Mouse (Mus musculus) brain, embryonic 14.5 days (tissue): ENCODE data around the gene 9530068E07Rik. TPM values are rescaled to one million over a fixed set of nuclear protein-coding genes. Genes with fewer than 3 reads are reported as not detected.
"Not testable (repeated sequence)": the region's sequence is repeated elsewhere in the genome, so short reads cannot be mapped to it uniquely, and the experiment has no call there.

ENCODE experiments used
- DNase-seq: peaks from one replicate; pipeline ENCODE4 v3.0.0-alpha.2; 2011; ENCODE audit warnings: low read depth
- CTCF ChIP-seq: fragments of 200-500 bp; IDR thresholded peaks from 2 replicates; pipeline ENCODE4 v1.5.1; 2012; ENCODE audit warnings: inconsistent platforms, mild to moderate bottlenecking, moderate library complexity, borderline replicate concordance; ENCODE audit not compliant: insufficient read depth, insufficient read length; ENCODE audit errors: extremely low read depth
- POLR2A ChIP-seq: fragments of 200-500 bp; IDR thresholded peaks from 2 replicates; pipeline ENCODE4 v1.6.1; 2012; ENCODE audit warnings: mild to moderate bottlenecking, inconsistent platforms, borderline replicate concordance; ENCODE audit not compliant: poor library complexity, insufficient read depth, insufficient read length, severe bottlenecking; ENCODE audit errors: extremely low read depth
- polyA plus RNA-seq: library from polyadenylated mRNA; depleted of rRNA; stranded (reverse); fragments of >200 nt; gene quantifications from 2 replicates; pipeline ENCODE4 v1.2.3, GENCODE M21; 2012; rRNA removed

The 9530068E07Rik gene
- 101 and 115 TPM in 2 replicates for polyA plus RNA-seq

DNA sequence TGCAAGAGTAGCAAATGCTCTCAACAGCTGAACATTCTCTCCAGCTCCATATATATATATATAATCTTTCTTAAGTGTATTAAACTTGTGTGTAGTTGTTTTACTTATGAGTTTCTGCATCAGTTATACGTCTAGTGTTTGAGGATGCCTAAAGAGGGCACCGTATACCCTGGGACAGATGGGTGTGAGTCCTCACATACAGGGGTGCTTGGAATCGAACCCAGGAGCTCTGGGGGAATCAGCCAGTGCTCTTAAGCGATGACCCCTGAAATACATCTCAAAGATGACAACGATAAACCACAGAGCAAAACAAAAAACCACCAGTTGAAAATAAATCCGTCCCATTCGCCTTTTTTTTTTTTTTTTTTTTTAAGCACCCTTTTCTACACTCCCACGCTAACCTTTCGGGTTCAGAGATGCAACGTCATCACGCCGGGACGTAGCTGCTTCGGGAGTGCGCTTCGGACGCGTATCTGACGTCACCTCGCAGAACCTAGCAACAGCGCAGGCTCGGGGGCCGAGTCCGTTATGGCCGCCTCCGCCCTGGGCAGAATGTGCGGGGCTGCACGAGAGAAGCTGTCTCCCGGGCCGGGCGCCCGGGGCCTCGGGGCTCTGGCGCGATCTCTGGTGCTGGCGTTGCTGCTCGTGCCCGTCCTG lies at the start of gene 9530068E07Rik:
TSS of gene 9530068E07Rik (plus strand) at position 489 of the 657 bp plus-strand sequence.
- peak; percentile 98 for DNase-seq
- TF ChIP-seq POLR2A, result peak; percentile 91
- TF ChIP-seq CTCF, result no peak

DNA sequence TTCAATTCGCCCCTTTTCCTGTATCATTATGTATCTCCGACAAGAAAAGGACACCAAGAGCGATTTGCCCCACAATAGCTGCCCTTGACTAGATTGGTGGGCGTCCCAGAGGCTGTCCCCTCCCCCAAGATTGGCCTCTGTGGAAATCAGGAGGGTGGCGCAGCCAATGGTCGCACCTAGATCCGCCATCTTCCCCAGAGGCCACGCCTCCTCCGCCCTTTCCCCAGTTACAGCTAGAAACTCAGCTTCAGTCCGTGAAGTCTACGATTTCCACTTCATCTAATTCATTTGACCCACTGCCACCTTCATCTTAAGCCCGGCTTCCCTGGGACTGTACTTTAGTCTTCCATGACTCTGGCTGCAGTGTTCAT lies 49.6 kb upstream of the 9530068E07Rik start:
- DNase-seq, result peak; percentile 74
- TF ChIP-seq POLR2A (no peak), CTCF (no peak)

DNA sequence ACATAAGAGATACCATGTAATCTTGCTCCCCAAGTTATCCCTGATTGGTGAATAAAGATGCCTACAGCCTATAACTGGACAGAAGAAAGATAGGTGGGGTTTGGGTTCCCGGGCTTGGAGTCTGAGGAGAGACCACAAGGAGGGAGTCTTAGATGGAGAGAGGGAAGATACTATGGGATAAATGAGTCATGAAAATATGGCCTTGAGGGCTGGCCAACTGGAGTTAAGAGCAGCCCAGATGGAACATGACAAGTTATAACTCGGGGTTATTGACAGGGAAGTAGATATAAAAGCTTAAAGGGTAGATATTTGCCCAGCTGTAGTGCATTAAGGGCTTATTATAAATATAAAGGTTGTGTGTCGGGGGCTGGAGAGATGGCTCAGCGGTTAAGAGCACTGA lies 48.1 kb upstream of the 9530068E07Rik start:
- TF ChIP-seq CTCF, result no peak
- no peak for TF ChIP-seq POLR2A
- DNase-seq, result no peak

DNA sequence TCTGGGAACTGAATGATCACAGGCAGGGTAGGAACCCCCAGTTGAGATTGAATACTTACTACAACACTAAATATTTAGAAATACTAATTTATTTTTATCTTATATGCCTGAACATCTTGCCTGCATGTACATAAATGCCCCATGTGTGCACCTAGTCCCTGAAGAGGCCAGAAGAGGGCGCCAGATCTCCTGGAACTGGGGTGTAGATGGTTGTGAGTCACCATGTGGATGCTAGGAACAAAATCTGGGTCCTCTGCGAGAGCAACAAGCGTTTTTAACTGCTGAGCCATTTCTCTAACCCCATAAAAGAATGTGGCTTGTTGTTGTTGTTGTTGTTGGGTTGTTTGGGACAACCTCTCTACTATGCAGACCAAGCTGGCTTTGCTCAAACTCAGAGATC lies 47.5 kb upstream of the 9530068E07Rik start:
- TF ChIP-seq CTCF (peak; percentile 10; the same call in 1 of the 2 replicates), POLR2A (no peak)
- DNase-seq, result no peak

DNA sequence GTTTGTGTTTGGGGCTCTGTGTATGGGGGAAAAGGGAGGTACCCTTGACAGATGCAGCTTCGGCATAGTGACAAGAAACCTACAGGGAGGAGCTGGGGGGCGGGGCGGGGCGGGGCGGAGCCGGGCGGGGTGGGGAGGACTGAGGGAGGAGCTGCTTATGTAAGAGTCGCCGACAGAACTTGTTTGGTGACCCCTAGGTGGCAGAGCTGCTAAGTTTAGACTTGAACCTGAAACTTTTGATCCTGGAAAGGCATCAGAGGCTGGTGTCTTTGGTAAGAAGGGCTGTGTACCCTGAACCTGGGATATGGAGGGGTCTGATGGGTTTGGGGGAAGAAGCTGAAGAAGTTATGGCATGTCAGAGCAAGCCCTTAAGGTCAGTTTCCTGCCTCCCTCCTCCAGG lies 45.3 kb upstream of the 9530068E07Rik start:
- TF ChIP-seq POLR2A (no peak), CTCF (no peak)
- peak; percentile 38 for DNase-seq

DNA sequence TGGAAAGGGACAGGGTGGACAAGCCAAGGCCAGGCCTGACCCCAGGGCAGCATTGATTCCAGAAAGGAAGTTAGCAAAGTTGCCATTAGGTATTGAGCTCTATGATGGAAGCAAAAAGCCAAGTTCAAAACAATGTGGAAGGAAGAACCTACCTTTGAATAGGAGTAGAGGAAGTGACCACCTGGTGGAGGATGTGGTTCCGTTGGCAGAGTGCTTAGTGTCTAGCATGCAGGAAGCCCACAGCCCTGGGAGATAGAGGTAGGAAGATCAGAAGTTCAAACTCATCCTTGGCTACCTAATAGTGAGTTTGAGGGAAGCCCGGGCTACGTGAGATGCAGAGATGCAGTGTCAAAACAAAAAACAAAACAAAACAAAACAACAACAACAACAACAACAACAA lies 44.0 kb upstream of the 9530068E07Rik start:
- TF ChIP-seq CTCF (no peak), POLR2A (no peak)
- no peak for DNase-seq

DNA sequence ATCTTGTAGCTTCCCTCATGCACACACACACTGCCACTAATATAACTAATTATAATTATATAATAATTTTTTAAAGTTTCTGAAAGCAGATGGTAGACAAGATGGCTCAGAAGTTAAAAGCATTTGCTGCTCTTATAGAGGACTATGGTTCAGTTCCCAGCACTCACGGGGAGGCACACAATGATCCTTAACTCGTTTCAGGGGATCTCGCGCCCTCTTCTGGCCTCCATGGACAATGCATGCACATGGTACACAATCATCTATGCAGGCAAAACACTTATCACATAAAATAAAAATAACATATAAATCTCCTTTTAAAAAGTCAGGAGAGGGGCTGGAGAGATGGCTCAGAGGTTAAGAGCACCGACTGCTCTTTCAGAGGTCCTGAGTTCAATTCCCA lies 41.6 kb upstream of the 9530068E07Rik start:
- no peak for TF ChIP-seq POLR2A
- TF ChIP-seq CTCF, result 0 out of 2 replicates have a peak, but pooled peaks have one; percentile 3
- DNase-seq, result no peak

DNA sequence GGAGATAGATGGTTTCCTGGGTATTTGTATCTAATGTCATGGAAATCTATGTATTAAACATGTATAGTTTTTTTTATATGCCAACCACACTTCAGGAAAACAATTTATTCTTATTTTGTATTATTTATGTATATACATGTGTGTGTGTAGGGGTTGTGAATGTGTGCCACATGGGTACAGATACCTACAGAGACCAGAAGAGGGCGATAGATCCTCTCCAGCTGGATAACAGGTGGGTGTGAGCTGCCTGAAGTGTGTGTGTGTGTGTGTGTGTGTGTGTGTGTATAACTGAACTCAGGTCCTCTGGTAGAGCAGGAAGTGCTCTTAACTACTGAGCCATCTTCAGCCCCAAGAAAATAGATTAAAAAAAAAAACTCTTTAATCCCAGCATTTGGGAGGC lies 40.6 kb upstream of the 9530068E07Rik start:
- no peak for DNase-seq
- TF ChIP-seq POLR2A (no peak), CTCF (no peak)

DNA sequence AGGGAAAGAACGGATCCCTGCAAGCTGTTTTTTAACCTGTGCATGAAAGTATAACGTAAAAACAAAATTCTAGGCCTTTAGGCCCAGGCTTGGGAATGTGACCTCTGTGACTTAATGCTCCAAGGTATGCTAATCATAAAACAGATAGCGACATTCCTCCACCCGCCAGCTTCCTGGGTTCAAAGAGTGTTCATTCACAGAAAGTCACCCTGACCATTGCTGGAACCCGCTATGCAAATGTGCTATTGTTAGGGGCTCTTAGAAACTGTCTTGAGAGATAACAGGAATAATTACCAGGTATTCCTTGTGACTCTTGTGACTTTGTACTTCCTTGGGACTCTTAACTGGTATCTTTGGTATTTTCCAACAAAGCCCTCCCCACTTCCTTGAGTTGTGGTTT lies 39.1 kb upstream of the 9530068E07Rik start:
- not testable (repeated sequence) for DNase-seq

DNA sequence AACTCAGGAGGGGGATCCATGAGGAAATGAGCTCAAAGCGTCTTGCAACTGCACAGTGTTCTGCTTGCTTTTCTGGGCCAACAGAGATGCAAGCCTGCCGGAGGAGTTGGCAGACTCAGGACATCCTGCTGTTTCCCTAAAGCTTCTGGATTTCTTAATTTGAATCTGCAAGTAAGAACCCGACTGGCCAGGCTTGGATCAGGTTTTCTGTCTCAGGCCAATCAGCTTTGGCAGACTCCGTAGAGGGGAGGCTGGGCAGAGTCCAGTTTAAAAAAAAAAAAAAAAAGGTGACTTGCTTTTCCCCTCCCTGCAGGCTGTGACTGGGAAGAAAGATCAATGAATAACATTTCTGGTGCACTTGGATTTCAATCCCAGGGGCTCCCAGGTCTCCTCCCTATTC lies 37.7 kb upstream of the 9530068E07Rik start:
- TF ChIP-seq POLR2A (no peak), CTCF (no peak)
- peak; percentile 73 for DNase-seq

DNA sequence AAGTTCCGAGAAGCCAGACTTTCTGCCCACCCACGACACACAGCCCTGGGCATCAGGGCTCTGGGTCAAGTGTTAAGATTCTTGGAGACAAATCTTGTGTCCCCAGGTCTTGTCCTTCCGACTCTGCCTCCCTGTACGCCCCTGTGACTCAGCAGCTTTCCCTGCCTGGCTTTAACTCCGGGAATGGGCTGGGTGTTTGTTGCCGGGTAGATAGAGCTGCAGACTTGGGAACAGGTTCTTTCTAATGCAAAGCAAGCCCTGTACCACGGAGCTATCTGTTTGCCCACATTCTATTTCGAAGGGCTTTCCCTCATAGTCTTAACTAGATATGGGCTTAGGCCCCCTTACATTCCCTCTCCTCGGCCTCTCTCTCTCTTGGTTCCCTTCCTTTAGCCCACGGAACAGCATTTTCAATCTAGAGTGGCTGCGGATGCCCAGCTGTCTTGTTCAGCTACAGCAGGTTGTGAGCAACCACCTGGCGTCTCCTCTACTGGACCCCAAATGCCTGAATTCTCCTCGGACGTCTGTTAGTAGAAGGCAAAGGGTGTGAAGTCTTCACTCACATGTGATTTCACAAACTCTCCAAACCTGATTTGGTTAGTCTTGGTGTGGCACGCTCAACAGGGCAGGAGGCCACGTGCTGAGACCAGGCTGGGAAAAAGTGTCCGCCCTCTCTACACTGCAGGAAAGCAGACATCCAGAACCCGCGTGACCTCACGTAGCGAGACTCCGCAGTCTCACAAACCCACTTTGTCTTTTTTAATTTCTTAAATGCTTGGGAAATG lies 36.4 kb upstream of the 9530068E07Rik start:
- TF ChIP-seq POLR2A (no peak), CTCF (no peak)
- DNase-seq, result no peak

DNA sequence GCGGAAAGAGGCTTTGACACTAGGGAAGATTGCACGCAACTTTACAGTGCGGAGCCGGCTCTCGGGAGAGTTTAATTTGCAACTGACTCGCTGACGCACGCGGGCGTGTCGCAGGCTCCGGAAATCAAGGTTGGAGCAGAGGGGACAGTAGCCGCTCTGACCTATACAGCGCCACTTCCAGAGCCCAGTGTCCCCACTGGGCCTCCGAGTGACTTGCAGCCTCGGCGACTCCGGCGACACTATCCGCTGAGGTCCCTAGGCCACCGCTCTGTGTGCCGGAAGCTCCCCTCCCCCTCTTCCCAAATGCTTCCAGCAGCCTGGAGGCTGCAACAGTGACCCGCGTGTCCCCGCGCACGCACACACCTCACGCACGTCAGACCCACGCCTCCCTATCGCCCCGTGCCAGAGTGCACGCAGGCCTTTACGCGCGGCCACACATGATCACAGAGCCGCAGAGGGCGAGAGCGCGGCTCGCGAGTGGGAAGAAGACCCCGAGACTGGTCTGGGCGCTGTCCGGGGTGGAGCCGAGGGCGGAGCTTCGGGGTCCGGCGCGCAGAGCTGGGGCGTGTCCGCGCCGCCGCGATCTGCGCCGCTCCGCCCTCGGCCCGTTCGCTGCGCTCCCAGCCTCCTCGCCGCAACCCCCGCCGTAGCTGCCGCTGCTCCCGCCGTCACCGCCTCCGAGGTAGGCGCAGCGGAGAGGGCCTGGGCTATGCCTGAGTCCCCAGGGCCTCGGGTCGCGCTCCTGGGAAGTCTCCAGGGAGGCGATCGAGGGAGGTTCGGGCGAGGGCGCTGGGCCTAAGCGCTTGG lies 35.6 kb upstream of the 9530068E07Rik start, which contains the start of gene Vdac1:
TSS of gene Vdac1 (plus strand) at position 390 of the 807 bp plus-strand sequence.
- TF ChIP-seq CTCF, result no peak
- TF ChIP-seq POLR2A, result peak; percentile 72
- DNase-seq, result peak; percentile 94
